Mouse (Mus musculus) ES-E14 (cell line): ENCODE measurements around the gene Kctd15. TPM values are rescaled to one million over a fixed set of nuclear protein-coding genes. Genes with fewer than 3 reads are reported as not detected.

Experiments
- DNase-seq: peaks from one replicate; pipeline ENCODE4 v3.0.0-alpha.2; 2013; ENCODE audit warnings: low read depth, low spot score
- H3K27ac ChIP-seq: 2 replicates; pipeline ENCODE4 v1.5.1; 2012; ENCODE audit warnings: low read depth, mild to moderate bottlenecking, low read length, moderate library complexity, mixed read lengths; ENCODE audit not compliant: poor library complexity, insufficient read depth, severe bottlenecking
- H3K36me3 ChIP-seq: 2 replicates; pipeline ENCODE4 v1.6.1; 2012; ENCODE audit warnings: mild to moderate bottlenecking, low read length, moderate library complexity, mixed read lengths; ENCODE audit not compliant: control insufficient read depth, poor library complexity, insufficient read depth, severe bottlenecking
- H3K4me1 ChIP-seq, 2 experiments: fragments of 150-350 bp in 1 of 2; sonication (generic) in 1 of 2; 2 replicates each; pipeline ENCODE4 v1.6.1; 2012; ENCODE audit warnings: low read length in 2 of 2, mild to moderate bottlenecking in 1 of 2, mixed read lengths in 1 of 2; ENCODE audit not compliant: control insufficient read depth in 2 of 2, insufficient read depth in 2 of 2, poor library complexity in 1 of 2
- H3K4me3 ChIP-seq, 2 experiments: fragments of 150-350 bp in 1 of 2; sonication (generic) in 1 of 2; 2 replicates each; pipeline ENCODE4 v1.5.1; 2012; ENCODE audit warnings: low read length in 2 of 2, low read depth in 1 of 2, mild to moderate bottlenecking in 1 of 2, mixed read lengths in 1 of 2; ENCODE audit not compliant: insufficient read depth in 1 of 2, poor library complexity in 1 of 2, severe bottlenecking in 1 of 2
- H3K9ac ChIP-seq: 2 replicates; pipeline ENCODE4 v1.6.1; 2012; ENCODE audit warnings: low read depth, mild to moderate bottlenecking, low read length, mixed read lengths; ENCODE audit not compliant: poor library complexity, insufficient read depth, severe bottlenecking
- H3K9me3 ChIP-seq: fragments of 150-350 bp; sonication (generic); 2 replicates; pipeline ENCODE4 v1.6.1; 2012; ENCODE audit warnings: low read depth, mild to moderate bottlenecking, low read length; ENCODE audit not compliant: control insufficient read depth, insufficient read depth
- CHD2 ChIP-seq: IDR thresholded peaks from 2 replicates; pipeline ENCODE4 v1.6.1; 2014; ENCODE audit warnings: mild to moderate bottlenecking, low read depth, low read length, inconsistent platforms
- HCFC1 ChIP-seq: IDR thresholded peaks from 2 replicates; pipeline ENCODE4 v1.6.1; 2012; ENCODE audit warnings: low read length, inconsistent platforms, borderline replicate concordance; ENCODE audit not compliant: insufficient read depth
- MAFK ChIP-seq: IDR thresholded peaks from 2 replicates; pipeline ENCODE4 v1.6.1; 2014; ENCODE audit warnings: mild to moderate bottlenecking, low read depth, low read length, inconsistent platforms; ENCODE audit not compliant: insufficient read depth
- ZC3H11A ChIP-seq: IDR thresholded peaks from 2 replicates; pipeline ENCODE4 v1.6.1; 2012; ENCODE audit warnings: low read depth, mild to moderate bottlenecking, inconsistent platforms, low read length, borderline replicate concordance
- ZNF384 ChIP-seq: IDR thresholded peaks from 2 replicates; pipeline ENCODE4 v1.6.1; 2012; ENCODE audit warnings: low read depth, low read length, inconsistent platforms
- in situ Hi-C, 2 experiments: fragments of 600-800 bp; cut with MboI; formaldehyde crosslinking; loops; one replicate each; pipeline ENCODE4 v1.15.1; 2025; ENCODE audit warnings: low sequenced_read_pairs in 2 of 2, inconsistent platforms in 1 of 2; ENCODE audit not compliant: unreplicated experiment in 2 of 2
- total RNA-seq: library from RNA; depleted of rRNA; stranded (reverse); fragments of 300-350 nt; gene quantifications from 2 replicates; pipeline ENCODE4 v1.2.3, GENCODE M21; 2012

The Kctd15 gene
- total RNA-seq, 1 experiment, result 15.9 TPM

DNA sequence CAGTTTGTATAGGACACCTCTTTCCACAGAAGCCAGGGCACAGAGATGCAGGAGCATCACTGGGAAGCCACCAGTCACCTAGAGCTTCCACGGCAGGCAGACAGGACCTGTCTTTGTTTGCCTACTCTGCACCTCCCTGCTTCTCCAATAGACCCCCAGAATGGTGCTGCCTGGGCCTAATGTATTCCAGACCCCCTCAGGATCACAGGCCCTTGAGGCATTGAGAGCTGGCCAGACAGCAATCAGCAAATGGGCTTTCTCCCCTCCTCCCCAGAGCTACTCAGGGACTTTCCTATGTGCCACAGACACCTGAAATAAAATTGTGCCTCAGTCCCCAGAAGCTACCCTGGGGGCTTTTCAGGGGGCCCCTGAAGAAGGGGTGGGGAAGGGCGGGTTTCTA, 5.2 kb downstream of the Kctd15 start:
- H3K4me1 ChIP-seq, result peaks cover 0 to 7% of the 10 kb centered on the region in 2 experiments; a peak in 1 of 4 replicates
- no peak overlapping the region for H3K4me3 ChIP-seq

DNA sequence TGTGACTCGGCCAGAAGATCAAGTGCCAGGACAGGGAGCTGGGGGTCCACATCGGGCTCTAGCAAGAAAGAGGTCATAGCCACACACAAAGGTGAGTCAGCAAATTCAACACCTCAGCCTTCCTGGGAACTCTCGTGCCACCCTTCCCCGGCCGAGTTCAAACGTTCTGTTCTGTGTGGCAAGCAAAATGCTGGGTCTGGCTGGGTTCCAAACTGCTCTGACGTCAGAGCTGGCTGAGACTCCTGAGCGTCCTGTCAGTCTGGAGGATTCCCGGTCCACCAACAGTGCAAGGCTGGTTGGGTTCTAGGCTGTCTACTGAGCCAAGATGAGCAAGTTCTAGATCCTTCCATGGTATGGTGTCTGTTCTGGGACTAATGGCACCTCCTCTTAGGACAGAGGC, 9.5 kb downstream of the Kctd15 start:
- no peak for TF ChIP-seq ZNF384
- no peak for TF ChIP-seq HCFC1
- no peak for TF ChIP-seq CHD2
- TF ChIP-seq MAFK, result no peak
- no peak for TF ChIP-seq ZC3H11A
- DNase-seq, result no peak
- Histone ChIP-seq H3K9me3 (no peaks in the 10 kb centered on the region), H3K36me3 (peaks cover 58% of the 10 kb centered on the region), H3K9ac (no peak overlapping the region), H3K27ac (no peak overlapping the region), H3K4me3 (no peak overlapping the region), H3K4me1 (peaks cover 1 to 20% of the 10 kb centered on the region in 2 experiments; a peak in 2 of 4 replicates)
- in situ Hi-C loops, result no loop called here

More for the DNA sequence above, 5.2 kb downstream of the Kctd15 start:
- no peak overlapping the region for H3K9ac ChIP-seq
- no peak for DNase-seq
- H3K9me3 ChIP-seq, result no peaks in the 10 kb centered on the region
- no peak overlapping the region for H3K27ac ChIP-seq
- no peak for TF ChIP-seq ZC3H11A
- no peak for TF ChIP-seq MAFK
- no peak for TF ChIP-seq ZNF384
- no peak for TF ChIP-seq CHD2
- TF ChIP-seq HCFC1, result no peak
- peaks cover 37% of the 10 kb centered on the region for H3K36me3 ChIP-seq
- in situ Hi-C loops, result loop anchor here in 1 of 2 experiments (25.0 kb wide), 1 partner anchor 239 kb away; no protein-coding TSS in a partner anchor

DNA sequence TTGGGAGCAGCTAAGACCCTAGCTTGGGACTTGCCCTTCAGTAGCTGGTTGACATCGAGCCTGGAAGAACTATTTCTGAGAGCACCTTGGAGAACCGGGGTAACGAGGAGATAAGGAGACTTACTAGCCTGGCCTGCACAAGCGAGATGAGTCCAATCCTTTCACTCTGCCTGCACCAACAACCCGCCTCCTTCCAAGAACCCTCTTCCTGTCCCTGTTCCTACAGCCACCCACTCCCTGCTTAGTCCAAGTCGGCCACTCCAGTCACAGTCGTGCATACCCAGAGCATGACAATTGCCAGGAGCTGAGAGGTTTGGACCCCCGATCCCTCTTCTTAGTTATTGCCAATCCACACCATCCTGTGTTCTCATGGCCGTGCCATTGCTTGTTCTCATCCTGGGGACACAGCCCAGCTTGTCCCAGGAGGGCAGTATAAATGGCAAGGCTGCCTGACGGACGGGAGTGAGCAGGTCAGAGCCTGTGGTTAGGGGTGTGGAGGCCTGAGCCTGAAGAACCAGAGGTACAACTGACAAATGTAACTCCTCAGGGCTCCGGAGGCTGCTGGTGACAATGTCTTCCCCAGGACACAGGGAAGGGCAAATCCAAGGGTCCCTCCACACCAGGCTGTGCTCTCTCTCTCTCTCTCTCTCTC, 10.3 kb downstream of the Kctd15 start:
- H3K9ac ChIP-seq, result no peak overlapping the region
- no peaks in the 10 kb centered on the region for H3K9me3 ChIP-seq
- in situ Hi-C loops, result no loop called here
- no peak for TF ChIP-seq MAFK
- no peak for TF ChIP-seq ZNF384
- TF ChIP-seq CHD2, result no peak
- no peak for TF ChIP-seq HCFC1
- no peak for TF ChIP-seq ZC3H11A
- H3K27ac ChIP-seq, result no peak overlapping the region
- DNase-seq, result no peak
- H3K36me3 ChIP-seq, result peaks cover 61% of the 10 kb centered on the region
- H3K4me1 ChIP-seq, result peaks cover 1 to 21% of the 10 kb centered on the region in 2 experiments; a peak in 2 of 4 replicates
- no peak overlapping the region for H3K4me3 ChIP-seq

DNA sequence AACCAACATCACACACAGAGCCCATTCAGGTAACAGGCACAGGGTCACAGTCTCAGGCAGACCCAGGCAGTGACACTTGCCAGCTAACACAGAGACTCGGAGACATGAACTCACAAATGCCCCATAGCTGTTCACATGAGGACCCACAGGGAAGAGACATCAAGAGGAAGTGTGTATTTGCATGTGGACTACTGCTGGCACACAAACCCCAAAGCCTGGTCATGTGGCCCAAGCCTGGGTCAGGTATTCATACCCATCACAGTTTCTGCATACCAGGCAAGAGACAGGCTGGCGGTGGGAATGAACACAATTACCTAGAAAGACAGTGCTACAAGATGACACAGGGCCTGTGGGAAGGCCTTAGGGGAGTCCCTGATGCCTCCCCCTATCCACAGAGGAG, 10.9 kb downstream of the Kctd15 start:
- in situ Hi-C loops, result no loop called here

More for the DNA sequence above, 10.9 kb downstream of the Kctd15 start:
- Histone ChIP-seq H3K9me3 (no peaks in the 10 kb centered on the region), H3K4me3 (no peak overlapping the region), H3K36me3 (peaks cover 61% of the 10 kb centered on the region), H3K27ac (no peak overlapping the region), H3K4me1 (peaks cover 1 to 22% of the 10 kb centered on the region in 2 experiments; a peak in 2 of 4 replicates), H3K9ac (no peak overlapping the region)
- DNase-seq, result no peak
- TF ChIP-seq HCFC1, result no peak
- no peak for TF ChIP-seq MAFK
- no peak for TF ChIP-seq ZC3H11A
- no peak for TF ChIP-seq CHD2
